In the genomic region with DNA sequence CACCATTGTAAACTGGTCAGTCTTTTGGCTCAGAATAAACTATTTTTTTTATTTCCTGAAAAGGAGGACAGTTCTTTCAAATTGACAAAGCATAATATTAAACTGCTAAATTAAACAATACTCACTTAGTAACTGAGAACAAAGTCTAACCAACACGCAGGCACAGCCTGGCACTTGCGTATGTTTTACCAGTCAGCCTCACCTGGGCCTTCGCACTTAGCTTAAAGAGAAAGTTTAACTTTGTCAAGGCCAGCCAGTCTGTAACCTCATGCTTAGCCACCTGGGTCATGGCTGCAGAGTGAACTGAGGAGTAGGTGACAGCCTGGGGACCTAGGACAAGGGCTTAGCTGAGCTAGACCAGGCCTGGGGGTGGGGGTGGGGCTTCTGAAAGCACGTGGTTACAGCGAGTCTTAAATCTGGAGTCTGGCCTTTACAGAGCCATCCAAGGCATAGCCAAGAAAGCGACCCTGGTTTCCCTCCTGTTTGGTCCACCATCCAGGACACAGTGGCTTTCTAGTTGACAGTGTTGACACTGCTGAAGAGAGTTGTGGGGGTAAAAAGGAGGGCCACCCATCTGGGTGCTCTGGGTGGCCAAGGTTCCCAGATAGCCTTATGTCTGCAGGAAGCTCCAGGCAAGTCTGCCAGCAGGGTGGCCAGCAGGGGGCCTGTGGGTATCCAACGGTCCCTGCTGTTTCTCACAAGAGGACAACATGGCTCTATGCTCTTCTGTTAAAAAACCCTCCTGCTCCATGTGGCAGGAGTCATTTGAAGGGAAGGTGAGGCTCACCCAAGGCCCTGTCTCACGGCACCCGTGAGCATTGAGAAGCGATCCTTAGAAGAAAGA, we compare ENCODE assay signal across 11 mouse cellular contexts. TPM values are rescaled to one million over a fixed set of nuclear protein-coding genes. Genes with fewer than 3 reads are reported as not detected.
DNase-seq lines count a peak whose midpoint lies in the region; ATAC-seq lines count a peak whose summit lies in the region.
"Had no signal": no experiment of that assay in that cellular context is flagged by ENCODE, and none has a peak within 500 bp of the region (broad histone marks: within the 10 kb centered on the region; RNA-seq: fewer than 3 reads in every experiment).

No protein-coding gene starts in this region.

- H3K4me2 ChIP-seq in forebrain, embryonic 11.5 days (ENCODE audit: low read depth, low read length, severe bottlenecking): no peak overlapping the region
- H3K4me2 ChIP-seq in intestine, embryonic 16.5 days (ENCODE audit: low read depth, low read length): no peak overlapping the region
- H3K4me2 ChIP-seq: stomach, embryonic 15.5 days had no signal

- 71% methylated on average over 10 of the region's 10 CpGs for WGBS in forebrain, embryonic 11.5 days
- 73% methylated on average over 10 of the region's 10 CpGs for WGBS in forebrain, embryonic 10.5 days
- 64% methylated on average over 10 of the region's 10 CpGs for WGBS in intestine, embryonic 16.5 days

- no peaks in the 10 kb centered on the region for H3K36me3 ChIP-seq in forebrain, embryonic 11.5 days (ENCODE audit: control insufficient read depth, insufficient read depth, low read length)
- H3K36me3 ChIP-seq in forebrain, embryonic 10.5 days (replicated peaks): no peaks in the 10 kb centered on the region
- no peaks in the 10 kb centered on the region for H3K36me3 ChIP-seq in intestine, embryonic 16.5 days (ENCODE audit: control insufficient read depth, insufficient read depth, low read length)
- H3K36me3 ChIP-seq: stomach, embryonic 15.5 days had no signal

- peak; percentile 53 for DNase-seq in forebrain, embryonic 11.5 days (ENCODE audit: low spot score)
- no peak for DNase-seq in forebrain, embryonic 10.5 days (ENCODE audit: extremely low spot score, low spot score)
- peak; percentile 57 for DNase-seq in ovary, postnatal 36 days (ENCODE audit: low spot score)
- DNase-seq in ovary, postnatal 14 days (ENCODE audit: low spot score): no peak
- DNase-seq in lung, postnatal 10 days: peak; percentile 53
- DNase-seq in B cell, adult 2 months: no peak
- DNase-seq in yolk sac, embryonic 10.5 days (ENCODE audit: low spot score): no peak

- no peak overlapping the region for H3K27ac ChIP-seq in forebrain, embryonic 11.5 days (ENCODE audit: low read depth, low read length)
- no peak overlapping the region for H3K27ac ChIP-seq in forebrain, embryonic 10.5 days
- no peak overlapping the region for H3K27ac ChIP-seq in intestine, embryonic 16.5 days (ENCODE audit: low read length)
- H3K27ac ChIP-seq: macrophage had no signal

- H3K4me3 ChIP-seq in forebrain, embryonic 11.5 days (ENCODE audit: low read depth, low read length): no peak overlapping the region
- H3K4me3 ChIP-seq in forebrain, embryonic 10.5 days: no peak overlapping the region
- no peak overlapping the region for H3K4me3 ChIP-seq in intestine, embryonic 16.5 days (ENCODE audit: low read length)
- H3K4me3 ChIP-seq: erythroblast, embryonic 14.5 days; stomach, embryonic 15.5 days had no signal

- no peaks in the 10 kb centered on the region for H3K4me1 ChIP-seq in forebrain, embryonic 11.5 days (replicated peaks; ENCODE audit: control insufficient read depth, insufficient read depth, low read length)
- H3K4me1 ChIP-seq in forebrain, embryonic 10.5 days: peaks cover 15% of the 10 kb centered on the region
- H3K4me1 ChIP-seq in intestine, embryonic 16.5 days (ENCODE audit: control insufficient read depth, insufficient read depth, low read length): peaks cover 18% of the 10 kb centered on the region

- no peaks in the 10 kb centered on the region for H3K27me3 ChIP-seq in forebrain, embryonic 11.5 days (ENCODE audit: control insufficient read depth, insufficient read depth, low read length)
- no peaks in the 10 kb centered on the region for H3K27me3 ChIP-seq in forebrain, embryonic 10.5 days (ENCODE audit: poor library complexity, severe bottlenecking)
- H3K27me3 ChIP-seq in intestine, embryonic 16.5 days (replicated peaks; ENCODE audit: control insufficient read depth, insufficient read depth, low read length): no peaks in the 10 kb centered on the region
- H3K27me3 ChIP-seq: stomach, embryonic 15.5 days had no signal

- ATAC-seq in forebrain, embryonic 11.5 days (replicated peaks; ENCODE audit: low FRiP score): no peak
- ATAC-seq in intestine, embryonic 16.5 days: peak; percentile 31

- no peak overlapping the region for H3K9ac ChIP-seq in forebrain, embryonic 11.5 days (ENCODE audit: low read length)
- H3K9ac ChIP-seq in intestine, embryonic 16.5 days (ENCODE audit: low read depth, low read length): no peak overlapping the region
- H3K9ac ChIP-seq: stomach, embryonic 15.5 days had no signal

- H3K9me3 ChIP-seq in forebrain, embryonic 11.5 days (ENCODE audit: control insufficient read depth, low read length): no peaks in the 10 kb centered on the region
- no peaks in the 10 kb centered on the region for H3K9me3 ChIP-seq in forebrain, embryonic 10.5 days
- no peaks in the 10 kb centered on the region for H3K9me3 ChIP-seq in intestine, embryonic 16.5 days (ENCODE audit: control insufficient read depth, low read length)
- H3K9me3 ChIP-seq: stomach, embryonic 15.5 days had no signal

RNA-seq across cellular contexts. Expression of a gene that starts 24.5 kb away (rescaled TPM):
- not detected in 2 replicates for polyA plus RNA-seq in forebrain, embryonic 11.5 days (2014; fragmentation: Nextera tagmentation; extraction: Ambion mirVana)
- polyA plus RNA-seq in forebrain, embryonic 10.5 days (2016; fragmentation: Nextera tagmentation; extraction: Ambion mirVana): not detected in 2 replicates
- polyA plus RNA-seq in intestine, embryonic 16.5 days (2015; fragmentation: Nextera tagmentation; extraction: Ambion mirVana): not detected in 2 replicates
- polyA plus RNA-seq: erythroblast, embryonic 14.5 days; macrophage; stomach, embryonic 15.5 days had no signal

Comparison
In these comparisons a context has a peak if more than half of its experiments do, and no peak if none do; other contexts are left out.
1. DNase-seq: peak in forebrain, embryonic 11.5 days (single experiment), ovary, postnatal 36 days (single experiment) and lung, postnatal 10 days (single experiment); none in forebrain, embryonic 10.5 days (single experiment), ovary, postnatal 14 days (single experiment), B cell, adult 2 months (0 of 2) and yolk sac, embryonic 10.5 days (single experiment).